Mouse (Mus musculus) neural tube, embryonic 14.5 days (tissue): ENCODE data around the gene Higd1a. TPM values are rescaled to one million over a fixed set of nuclear protein-coding genes. Genes with fewer than 3 reads are reported as not detected.

ENCODE experiments used
- ATAC-seq: fragments of 200-750 bp; cut with Nextera tagmentation; 2 replicates; pipeline ENCODE4 v1.8.0; 2017; ENCODE audit warnings: low read depth, mild to moderate bottlenecking, moderate TSS enrichment, moderate library complexity
- H3K27ac ChIP-seq: fragments of 300-500 bp; sonication (generic); 2 replicates; pipeline ENCODE4 v1.5.1; 2014; ENCODE audit warnings: low read depth, mild to moderate bottlenecking, control low read depth, low read length, moderate library complexity, mixed read lengths
- H3K27me3 ChIP-seq: fragments of 300-500 bp; sonication (generic); 2 replicates; pipeline ENCODE4 v1.6.1; 2014; ENCODE audit warnings: low read length; ENCODE audit not compliant: control insufficient read depth, insufficient read depth
- H3K36me3 ChIP-seq: fragments of 300-500 bp; sonication (generic); 2 replicates; pipeline ENCODE4 v1.6.1; 2014; ENCODE audit warnings: low read length, mixed read lengths; ENCODE audit not compliant: control insufficient read depth, insufficient read depth
- H3K4me1 ChIP-seq: fragments of 300-500 bp; sonication (generic); 2 replicates; pipeline ENCODE4 v1.6.1; 2014; ENCODE audit warnings: low read length; ENCODE audit not compliant: control insufficient read depth, insufficient read depth
- H3K4me2 ChIP-seq: fragments of 300-500 bp; sonication (generic); 2 replicates; pipeline ENCODE4 v1.6.1; 2014; ENCODE audit warnings: mild to moderate bottlenecking, low read depth, low read length, control low read depth
- H3K4me3 ChIP-seq: fragments of 300-500 bp; sonication (generic); 2 replicates; pipeline ENCODE4 v1.5.1; 2014; ENCODE audit warnings: low read depth, low read length, control low read depth, mixed read lengths
- H3K9ac ChIP-seq: fragments of 300-500 bp; sonication (generic); replicated peaks from 2 replicates; pipeline ENCODE4 v1.6.1; 2014; ENCODE audit warnings: low read depth, mild to moderate bottlenecking, control low read depth, low read length, mixed read lengths
- H3K9me3 ChIP-seq: fragments of 300-500 bp; sonication (generic); 2 replicates; pipeline ENCODE4 v1.6.1; 2016; ENCODE audit warnings: low read length; ENCODE audit not compliant: control insufficient read depth
- WGBS: fragments of 180-500 bp; shearing (Covaris S2); extraction: QIAGEN DNeasy Blood & Tissue Kit; methylation state at CpG from one replicate; pipeline ENCODE4 v1.1.7; 2014; 5-methylcytosine and 5-hydroxymethylcytosine counted together
- polyA plus RNA-seq: library from polyadenylated mRNA; unstranded; fragments of >200 nt; fragmentation: Nextera tagmentation; extraction: Ambion mirVana; gene quantifications from 2 replicates; pipeline ENCODE4 v1.2.1, GENCODE M21; 2014

Higd1a gene
- polyA plus RNA-seq, 1 experiment from 2014 or later, result 159 TPM

DNA sequence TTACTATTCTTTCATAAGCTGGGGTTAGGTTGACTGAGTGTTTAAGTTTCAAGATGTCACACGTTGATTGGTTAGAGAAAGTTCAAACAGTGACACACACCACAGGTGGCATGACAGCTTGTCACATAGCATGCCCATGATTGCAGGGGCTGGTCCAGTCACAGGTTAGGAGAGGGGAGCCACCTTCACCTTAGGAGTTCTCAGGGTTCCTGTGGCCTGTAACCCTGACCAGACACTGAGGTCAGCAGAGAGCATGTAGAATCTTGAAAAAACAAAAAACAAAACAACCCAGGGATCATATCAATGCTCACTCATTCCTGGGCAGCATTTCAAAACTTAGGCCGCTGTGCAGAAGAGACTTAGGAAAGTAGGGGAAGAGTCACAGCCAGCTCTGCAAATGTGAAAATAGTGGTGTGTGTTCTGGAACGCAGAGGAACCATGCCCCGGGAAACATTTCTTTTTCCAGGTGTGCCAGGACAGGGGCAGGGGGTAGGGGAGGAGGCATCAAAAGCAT, 31.8 kb upstream of the Higd1a start:
- Histone ChIP-seq H3K27ac (no peak overlapping the region), H3K4me2 (no peak overlapping the region), H3K4me3 (no peak overlapping the region), H3K9ac (no peak overlapping the region), H3K9me3 (no peaks in the 10 kb centered on the region), H3K27me3 (no peaks in the 10 kb centered on the region), H3K36me3 (no peaks in the 10 kb centered on the region), H3K4me1 (no peaks in the 10 kb centered on the region)
- 83% methylated on average over 4 of the region's 4 CpGs for WGBS
- no peak for ATAC-seq

DNA sequence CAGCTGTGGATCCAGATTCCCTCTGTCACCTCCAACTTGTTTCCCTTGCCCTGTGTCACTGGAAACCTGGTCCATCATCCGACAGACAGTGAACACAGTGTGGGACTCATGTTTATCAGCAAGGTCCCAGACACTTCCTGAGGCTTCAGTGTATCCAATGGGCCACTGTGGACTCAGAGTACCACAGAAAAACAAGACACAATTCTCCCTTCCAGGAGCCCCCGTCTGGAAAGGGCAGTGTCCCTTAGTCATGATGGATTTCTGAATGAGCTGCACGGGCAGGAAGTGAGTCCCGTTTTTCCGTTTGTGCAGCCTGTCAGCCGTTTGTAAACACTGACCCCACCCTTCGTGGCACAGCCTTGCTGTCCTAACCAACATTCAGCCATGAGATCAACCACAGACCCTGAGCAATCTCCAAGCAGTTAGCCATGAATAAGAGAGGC, 23.9 kb upstream of the Higd1a start:
- ATAC-seq, result no peak
- no peaks in the 10 kb centered on the region for H3K9me3 ChIP-seq
- H3K27ac ChIP-seq, result no peak overlapping the region
- H3K4me3 ChIP-seq, result no peak overlapping the region
- H3K4me2 ChIP-seq, result no peak overlapping the region
- no peak overlapping the region for H3K9ac ChIP-seq
- no peaks in the 10 kb centered on the region for H3K36me3 ChIP-seq
- 67% methylated on average over 7 of the region's 7 CpGs for WGBS
- H3K4me1 ChIP-seq, result no peaks in the 10 kb centered on the region
- no peaks in the 10 kb centered on the region for H3K27me3 ChIP-seq

DNA sequence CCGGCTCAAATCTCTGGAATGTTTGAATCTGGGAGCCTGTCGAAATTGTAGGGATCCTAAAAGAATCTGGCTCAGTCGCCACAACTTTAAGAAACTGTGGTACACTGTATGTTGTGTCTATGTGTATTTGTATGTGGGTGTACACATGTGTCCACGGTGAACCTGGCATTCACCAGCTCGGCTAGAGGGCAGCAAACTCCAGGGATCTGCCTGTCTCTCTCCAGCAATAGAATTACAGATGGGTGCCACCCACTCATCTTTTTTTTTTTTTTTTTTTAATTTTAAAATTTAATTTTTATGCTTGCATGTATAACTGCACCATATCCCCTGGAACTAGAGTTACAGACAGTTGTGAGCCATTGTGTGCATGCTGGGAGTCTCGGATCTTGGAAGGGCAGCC, 23.1 kb upstream of the Higd1a start:
- Histone ChIP-seq H3K4me3 (no peak overlapping the region), H3K27me3 (no peaks in the 10 kb centered on the region), H3K9me3 (no peaks in the 10 kb centered on the region), H3K9ac (no peak overlapping the region), H3K27ac (no peak overlapping the region), H3K36me3 (no peaks in the 10 kb centered on the region), H3K4me2 (no peak overlapping the region), H3K4me1 (no peaks in the 10 kb centered on the region)
- ATAC-seq, result no peak
- 88% methylated on average over 6 of the region's 6 CpGs for WGBS

DNA sequence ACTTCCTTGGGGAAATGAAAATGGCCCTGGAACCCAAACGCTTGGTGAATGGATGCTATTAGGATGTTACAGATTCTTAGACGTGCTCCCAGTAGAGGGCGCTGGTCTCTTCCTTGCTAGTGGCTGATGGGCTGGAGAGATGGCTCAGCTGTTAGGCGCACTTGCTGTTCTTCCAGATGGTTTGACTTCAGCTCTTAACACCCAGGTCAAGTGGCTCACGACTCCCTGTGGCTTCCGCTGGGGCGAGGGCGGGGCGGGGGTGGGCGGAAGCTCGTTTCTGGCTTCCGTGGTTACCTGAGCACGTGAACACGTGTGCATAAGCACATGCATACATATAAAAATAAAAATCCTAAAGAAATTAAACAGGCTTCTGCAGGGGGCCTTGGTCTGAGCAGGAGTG, 22.7 kb upstream of the Higd1a start:
- no peak for ATAC-seq
- H3K27me3 ChIP-seq, result no peaks in the 10 kb centered on the region
- H3K4me2 ChIP-seq, result no peak overlapping the region
- no peaks in the 10 kb centered on the region for H3K9me3 ChIP-seq
- no peaks in the 10 kb centered on the region for H3K36me3 ChIP-seq
- no peak overlapping the region for H3K27ac ChIP-seq
- 26% methylated on average over 14 of the region's 14 CpGs for WGBS
- no peak overlapping the region for H3K4me3 ChIP-seq
- no peak overlapping the region for H3K9ac ChIP-seq
- H3K4me1 ChIP-seq, result no peaks in the 10 kb centered on the region

DNA sequence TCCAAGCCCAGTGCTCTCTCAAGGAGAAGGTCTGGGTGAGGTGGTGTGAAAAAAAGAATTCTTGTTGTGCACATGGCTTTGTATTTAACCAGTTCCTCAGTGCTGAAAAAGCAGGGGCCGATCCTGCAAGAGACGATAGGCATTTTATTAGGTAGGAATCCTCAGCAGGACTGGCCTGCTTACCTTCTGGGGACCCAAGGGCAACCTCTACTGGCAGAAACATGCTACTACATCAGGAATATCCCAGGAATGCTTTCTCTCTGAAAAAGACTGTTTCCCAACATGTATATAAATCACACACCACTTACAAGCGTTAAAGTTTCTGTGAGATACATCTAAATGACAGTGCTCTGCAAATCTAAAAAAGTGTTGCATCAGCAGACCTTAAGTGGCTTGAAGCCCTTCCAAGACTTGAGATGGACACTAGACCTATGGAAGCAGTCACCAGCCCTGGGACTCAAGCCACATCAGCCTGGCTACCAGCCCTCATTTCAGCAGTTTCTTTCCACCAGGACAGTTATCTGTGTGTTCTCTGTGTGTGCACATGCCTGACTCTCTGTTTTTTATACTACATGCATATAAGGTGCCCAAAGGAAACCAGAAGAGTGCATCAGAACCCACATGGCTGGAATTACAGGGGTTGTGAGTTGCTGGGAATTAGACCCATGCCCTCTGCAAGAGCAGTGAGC, 19.0 kb upstream of the Higd1a start:
- Histone ChIP-seq H3K9ac (no peak overlapping the region), H3K36me3 (no peaks in the 10 kb centered on the region), H3K4me3 (no peak overlapping the region), H3K4me1 (no peaks in the 10 kb centered on the region), H3K27me3 (no peaks in the 10 kb centered on the region), H3K4me2 (no peak overlapping the region), H3K27ac (no peak overlapping the region), H3K9me3 (no peaks in the 10 kb centered on the region)
- no peak for ATAC-seq
- WGBS, result 12% methylated on average over 3 of the region's 3 CpGs

DNA sequence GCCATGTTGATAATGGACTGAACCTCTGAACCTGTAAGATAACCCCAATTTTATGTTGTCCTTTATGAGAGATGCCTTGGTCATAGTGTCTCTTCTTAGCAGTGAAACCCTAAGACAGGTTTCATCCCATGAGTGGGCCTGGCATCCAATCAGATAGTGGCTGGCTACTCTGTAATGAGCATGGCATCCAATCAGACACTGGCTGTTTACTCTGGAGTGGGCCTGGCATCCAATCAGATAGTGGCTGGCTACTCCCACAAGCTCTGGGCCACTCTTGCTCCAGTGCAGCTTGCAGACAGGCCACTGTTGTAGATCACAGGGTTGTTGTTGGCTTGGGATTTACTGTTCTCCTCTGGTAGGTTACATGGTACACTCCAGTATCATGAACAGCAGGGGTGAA, 15.4 kb upstream of the Higd1a start:
- no peaks in the 10 kb centered on the region for H3K9me3 ChIP-seq
- no peak overlapping the region for H3K9ac ChIP-seq
- no peaks in the 10 kb centered on the region for H3K36me3 ChIP-seq
- H3K27ac ChIP-seq, result no peak overlapping the region
- H3K4me3 ChIP-seq, result no peak overlapping the region
- no peak overlapping the region for H3K4me2 ChIP-seq
- H3K4me1 ChIP-seq, result no peaks in the 10 kb centered on the region
- H3K27me3 ChIP-seq, result no peaks in the 10 kb centered on the region
- no peak for ATAC-seq

DNA sequence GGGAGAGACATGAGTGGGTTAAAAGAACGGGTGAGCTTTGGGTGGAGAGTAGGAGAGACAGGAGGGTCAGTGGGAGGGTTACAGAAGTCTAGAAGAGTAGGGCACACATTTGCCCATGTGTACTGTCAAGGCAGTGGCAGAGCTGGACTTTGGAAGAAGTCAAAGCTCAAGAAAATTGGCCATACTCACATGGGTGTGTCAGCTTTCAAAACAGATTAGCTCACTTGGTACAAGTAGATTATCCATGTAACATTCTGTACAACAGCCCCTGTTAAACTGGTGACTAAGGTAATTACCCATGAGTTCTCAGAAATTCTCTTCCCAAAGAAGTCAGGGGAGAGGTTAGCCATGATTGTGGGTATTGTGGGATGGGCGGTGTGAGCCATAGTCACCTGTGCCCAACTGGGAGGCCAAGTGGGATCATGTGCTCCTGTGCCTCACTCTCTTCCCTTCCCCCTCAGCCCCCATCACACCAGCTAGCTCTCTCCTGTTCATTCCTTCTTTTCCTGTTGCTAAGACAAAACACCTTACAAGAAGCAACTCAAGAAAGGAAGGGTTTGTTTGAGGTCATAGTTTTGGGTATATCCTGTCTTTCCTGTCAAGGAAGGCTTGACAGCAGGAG, 14.0 kb upstream of the Higd1a start:
- Histone ChIP-seq H3K4me2 (no peak overlapping the region), H3K4me3 (no peak overlapping the region), H3K9ac (no peak overlapping the region), H3K27me3 (no peaks in the 10 kb centered on the region), H3K36me3 (no peaks in the 10 kb centered on the region), H3K9me3 (no peaks in the 10 kb centered on the region), H3K4me1 (no peaks in the 10 kb centered on the region), H3K27ac (no peak overlapping the region)
- ATAC-seq, result no peak
- WGBS, result 78% methylated on average over 2 of the region's 2 CpGs

DNA sequence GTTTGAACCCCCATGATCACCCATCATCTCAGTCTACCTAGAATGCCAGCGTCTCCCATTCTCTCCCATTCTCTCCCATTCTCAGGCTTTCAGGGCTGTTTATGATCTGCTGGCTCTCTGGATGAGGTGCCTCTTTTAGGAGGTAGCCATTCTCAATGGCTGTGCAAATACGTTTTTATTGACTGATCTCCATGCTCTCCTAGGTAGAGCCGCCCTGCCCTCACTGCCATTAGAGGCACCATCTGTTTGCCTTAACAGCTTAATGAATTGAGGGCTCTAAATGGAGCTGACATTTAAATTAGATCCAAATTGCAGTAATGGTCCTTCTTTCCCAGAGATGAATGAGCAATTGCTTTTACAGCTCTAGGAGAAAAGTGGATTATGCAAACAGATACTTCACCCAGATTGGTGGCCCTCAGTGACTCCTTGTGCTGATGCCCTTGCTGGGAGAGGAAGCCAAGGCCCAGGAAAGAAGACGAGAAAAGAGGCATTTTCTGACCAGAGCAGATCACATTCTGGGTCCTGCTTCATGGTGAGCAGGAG, 11.9 kb upstream of the Higd1a start:
- no peaks in the 10 kb centered on the region for H3K27me3 ChIP-seq
- no peaks in the 10 kb centered on the region for H3K36me3 ChIP-seq
- no peak overlapping the region for H3K9ac ChIP-seq
- 7% methylated on average over 4 of the region's 4 CpGs for WGBS
- H3K9me3 ChIP-seq, result no peaks in the 10 kb centered on the region
- 0 out of 2 replicates have a peak, but pooled peaks cover 3% of the 10 kb centered on the region for H3K4me1 ChIP-seq
- ATAC-seq, result peak; percentile 56; the same call in 1 of the 2 replicates
- no peak overlapping the region for H3K27ac ChIP-seq
- no peak overlapping the region for H3K4me2 ChIP-seq
- no peak overlapping the region for H3K4me3 ChIP-seq

DNA sequence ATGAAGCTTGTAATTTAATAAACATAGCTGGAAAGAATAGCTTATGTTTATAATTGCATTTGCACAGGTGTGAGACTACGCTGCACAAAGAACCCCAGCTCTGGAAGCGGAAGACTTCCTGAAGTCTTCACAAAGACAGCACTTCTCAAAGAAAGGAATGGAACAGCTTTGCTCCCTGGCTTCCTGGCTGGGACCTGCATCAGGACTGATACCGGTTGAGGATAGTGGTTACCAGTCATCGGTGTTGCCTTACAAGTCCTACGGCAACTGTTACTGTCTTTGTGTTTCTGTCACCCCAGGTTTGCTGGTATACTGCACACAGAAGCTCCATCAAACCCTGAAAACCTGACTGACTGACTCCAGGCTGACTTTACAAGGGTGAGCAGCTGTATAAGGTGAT, 11.3 kb upstream of the Higd1a start:
- Histone ChIP-seq H3K27me3 (no peaks in the 10 kb centered on the region), H3K9me3 (no peaks in the 10 kb centered on the region), H3K4me2 (no peak overlapping the region), H3K4me3 (no peak overlapping the region), H3K27ac (no peak overlapping the region), H3K9ac (no peak overlapping the region), H3K36me3 (no peaks in the 10 kb centered on the region), H3K4me1 (0 out of 2 replicates have a peak, but pooled peaks cover 3% of the 10 kb centered on the region)
- ATAC-seq, result no peak
- 83% methylated on average over 5 of the region's 5 CpGs for WGBS
